Mouse (Mus musculus): ENCODE measurements at regions not wholly inside any gene's neighbourhood (a gene's known extent, or its start where the extent isn't known, plus 50 kb on each side); places are given as distances from the start of the nearest gene placed in this dataset.
"Not testable (repeated sequence)": the region's sequence is repeated elsewhere in the genome, so short reads cannot be mapped to it uniquely, and the experiment has no call there.

DNA sequence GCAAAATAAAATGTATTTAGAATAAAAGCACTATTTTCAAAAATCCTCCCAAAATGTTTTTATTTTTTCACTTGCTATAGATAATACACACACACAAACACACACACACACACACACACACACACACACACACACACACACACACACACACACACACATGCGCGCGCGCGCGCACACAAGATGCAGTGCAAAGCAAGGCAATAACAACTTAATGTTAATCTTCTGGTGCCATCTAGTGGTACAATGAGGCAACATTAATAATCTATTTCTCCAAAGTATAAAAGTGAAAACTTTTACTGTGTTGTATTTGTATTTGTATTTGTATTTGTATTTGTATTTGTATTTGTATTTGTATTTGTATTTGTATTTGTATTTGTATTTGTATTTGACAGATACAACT lies 136.2 kb upstream of the Arrdc3 start:
- intact Hi-C loops (cut with DNase I): not testable (repeated sequence)
- DNase-seq (ENCODE audit: extremely low spot score in 1 of 2, low spot score in 2 of 2): peak; percentile 34 to 36
